Mouse (Mus musculus) lung, embryonic 14.5 days (tissue): Measurements from ENCODE around the gene Car3. TPM values are rescaled to one million over a fixed set of nuclear protein-coding genes. Genes with fewer than 3 reads are reported as not detected.

Experiments
- ATAC-seq: fragments of 200-750 bp; cut with Nextera tagmentation; 2 replicates; pipeline ENCODE4 v1.8.0; 2017; ENCODE audit warnings: mild to moderate bottlenecking, moderate TSS enrichment, moderate library complexity; ENCODE audit not compliant: insufficient read depth
- DNase-seq: peaks from one replicate; pipeline ENCODE4 v3.0.0-alpha.2; 2015
- H3K27ac ChIP-seq: fragments of 300-500 bp; sonication (generic); 2 replicates; pipeline ENCODE4 v1.5.1; 2014; ENCODE audit warnings: low read depth, mild to moderate bottlenecking, moderate library complexity
- H3K27me3 ChIP-seq: fragments of 300-500 bp; sonication (generic); 2 replicates; pipeline ENCODE4 v1.6.1; 2014; ENCODE audit warnings: low read length, control low read depth; ENCODE audit not compliant: insufficient read depth
- H3K36me3 ChIP-seq: fragments of 300-500 bp; sonication (generic); 2 replicates; pipeline ENCODE4 v1.6.1; 2014; ENCODE audit warnings: control low read depth; ENCODE audit not compliant: insufficient read depth
- H3K4me1 ChIP-seq: fragments of 300-500 bp; sonication (generic); 2 replicates; pipeline ENCODE4 v1.6.1; 2014; ENCODE audit warnings: antibody characterized with exemption, control low read depth; ENCODE audit not compliant: insufficient read depth
- H3K4me2 ChIP-seq: fragments of 300-500 bp; sonication (generic); 2 replicates; pipeline ENCODE4 v1.6.1; 2014; ENCODE audit warnings: mild to moderate bottlenecking
- H3K4me3 ChIP-seq: fragments of 300-500 bp; sonication (generic); 2 replicates; pipeline ENCODE4 v1.5.1; 2014; ENCODE audit warnings: low read depth, low read length
- H3K9ac ChIP-seq: fragments of 300-500 bp; sonication (generic); 2 replicates; pipeline ENCODE4 v1.6.1; 2014
- H3K9me3 ChIP-seq: fragments of 300-500 bp; sonication (generic); 2 replicates; pipeline ENCODE4 v1.6.1; 2016; ENCODE audit warnings: low read depth, low read length, control low read depth
- CTCF ChIP-seq: IDR thresholded peaks from 2 replicates; pipeline ENCODE4 v1.5.1; 2016; ENCODE audit warnings: antibody characterized with exemption, low read depth
- WGBS: fragments of 180-500 bp; shearing (Covaris S2); extraction: QIAGEN DNeasy Blood & Tissue Kit; methylation state at CpG from one replicate; pipeline ENCODE4 v1.1.7; 2014; 5-methylcytosine and 5-hydroxymethylcytosine counted together
- polyA plus RNA-seq: library from polyadenylated mRNA; unstranded; fragments of >200 nt; fragmentation: Nextera tagmentation; extraction: Ambion mirVana; gene quantifications from 2 replicates; pipeline ENCODE4 v1.2.1, GENCODE M21; 2014

The Car3 gene
- polyA plus RNA-seq, 1 experiment from 2014 or later = 1.6 TPM

DNA sequence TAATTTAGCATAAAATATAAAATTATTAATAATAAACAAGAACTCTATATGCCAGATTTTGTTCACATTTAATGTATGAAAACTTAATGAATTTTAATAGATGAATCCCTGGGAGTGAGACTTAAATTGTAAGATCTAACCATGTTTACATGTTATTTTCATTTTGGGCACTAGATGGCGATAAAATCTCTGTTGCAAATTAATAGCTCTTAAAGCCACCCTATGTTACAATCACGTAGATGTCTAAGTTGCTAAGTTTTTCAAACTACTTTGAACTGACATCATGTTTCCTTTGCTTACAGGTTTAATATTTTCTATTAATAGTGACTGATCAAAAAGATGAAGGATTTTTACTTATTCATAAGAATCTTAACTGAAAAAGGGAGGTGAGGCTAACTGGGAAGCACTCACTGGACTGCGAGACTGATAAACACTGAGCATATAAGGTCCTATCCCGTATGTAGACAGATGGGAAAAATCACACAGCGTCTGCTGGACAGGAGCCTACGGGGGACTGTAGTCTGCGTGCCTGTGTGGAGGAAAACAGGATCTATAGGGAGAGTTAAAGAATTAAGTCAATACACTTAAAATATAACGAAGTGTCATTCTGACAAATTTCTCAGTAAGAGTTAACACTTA is 11.2 kb downstream of the Car3 start:
- 18% methylated on average over 8 of the region's 8 CpGs for WGBS
- peak; percentile 96 for DNase-seq
- peak overlapping the region; percentile 37 for H3K4me2 ChIP-seq

DNA sequence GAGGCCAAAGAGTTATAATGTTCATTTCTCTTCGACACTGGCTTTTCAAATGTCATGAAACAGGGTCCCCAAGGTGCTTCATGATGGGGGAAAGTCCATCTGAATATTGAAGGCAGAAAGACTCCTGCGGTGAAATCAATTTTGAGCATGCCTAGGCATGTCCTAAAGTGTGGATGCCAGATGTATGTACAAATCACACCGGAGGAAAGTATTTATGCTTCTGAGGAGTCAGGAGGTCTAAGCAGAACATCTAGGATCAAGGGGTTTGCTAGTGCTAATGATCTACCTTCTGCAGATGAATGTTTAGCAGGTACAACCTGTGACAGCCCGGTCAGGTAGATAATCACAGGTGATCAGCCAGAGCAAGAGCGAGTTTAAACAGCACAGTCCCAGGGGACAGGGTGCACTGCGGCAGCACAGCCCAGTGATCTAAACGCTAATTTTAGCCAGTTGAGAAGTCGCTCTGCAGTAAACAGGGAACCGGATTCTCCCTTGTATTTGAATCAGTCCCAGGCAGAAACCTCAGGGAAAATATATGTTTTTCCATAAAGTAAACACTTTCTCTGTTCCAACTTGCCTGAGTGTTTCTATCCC is 13.1 kb downstream of the Car3 start:
- no peak for TF ChIP-seq CTCF
- 0 out of 2 replicates have a peak, but pooled peaks cover 3% of the 10 kb centered on the region for H3K4me1 ChIP-seq
- DNase-seq = peak; percentile 37
- no peak overlapping the region for H3K4me2 ChIP-seq
- no peaks in the 10 kb centered on the region for H3K27me3 ChIP-seq
- no peaks in the 10 kb centered on the region for H3K9me3 ChIP-seq
- no peaks in the 10 kb centered on the region for H3K36me3 ChIP-seq
- no peak overlapping the region for H3K4me3 ChIP-seq
- H3K9ac ChIP-seq = no peak overlapping the region
- peak overlapping the region; percentile 67 for H3K27ac ChIP-seq
- WGBS = 58% methylated on average over 9 of the region's 9 CpGs
- peak; percentile 9; the same call in 1 of the 2 replicates for ATAC-seq

More for the DNA sequence above, 11.2 kb downstream of the Car3 start:
- Histone ChIP-seq H3K4me3 (no peak overlapping the region), H3K9ac (no peak overlapping the region), H3K4me1 (0 out of 2 replicates have a peak, but pooled peaks cover 3% of the 10 kb centered on the region), H3K27ac (peak overlapping the region; percentile 30; the same call in 1 of the 2 replicates), H3K9me3 (no peaks in the 10 kb centered on the region), H3K27me3 (no peaks in the 10 kb centered on the region), H3K36me3 (no peaks in the 10 kb centered on the region)
- TF ChIP-seq CTCF = peak; percentile 74
- ATAC-seq = peak; percentile 90

DNA sequence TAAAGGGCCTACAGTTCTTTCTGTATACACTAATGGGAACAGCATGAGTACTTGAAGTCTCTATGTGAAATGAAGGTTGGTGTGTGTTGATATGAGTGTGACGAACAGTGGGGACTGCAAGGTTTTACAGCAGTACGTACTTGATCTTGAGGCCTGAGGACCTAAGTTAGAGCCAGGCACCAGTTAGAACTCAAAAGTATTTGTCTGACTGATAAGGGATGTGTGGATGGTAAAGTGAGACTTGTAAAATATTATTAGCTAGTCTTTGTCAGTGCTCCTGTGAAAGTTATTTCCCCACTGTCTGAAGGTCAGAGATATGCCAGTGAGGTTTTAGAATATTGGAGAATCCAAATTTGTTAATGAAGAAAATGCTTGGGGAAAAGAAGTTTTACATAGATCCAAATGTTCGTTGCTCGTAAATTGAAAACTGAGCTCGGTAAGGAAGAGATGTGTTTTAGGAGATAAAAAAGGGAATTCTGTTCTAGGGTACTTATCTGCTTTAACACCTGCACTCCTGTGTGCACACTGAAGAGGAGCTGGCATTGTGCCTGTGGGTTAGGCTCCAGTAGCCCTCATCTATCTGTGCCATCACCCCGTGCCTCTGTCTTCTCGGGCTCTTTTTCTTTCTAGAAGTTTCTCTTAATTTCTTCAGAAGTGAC is 14.1 kb downstream of the Car3 start:
- Histone ChIP-seq H3K9ac (no peak overlapping the region; the same call in 1 of the 2 replicates), H3K36me3 (no peaks in the 10 kb centered on the region), H3K4me1 (0 out of 2 replicates have a peak, but pooled peaks cover 3% of the 10 kb centered on the region), H3K4me2 (no peak overlapping the region), H3K27me3 (no peaks in the 10 kb centered on the region), H3K27ac (peak overlapping the region; percentile 67), H3K9me3 (no peaks in the 10 kb centered on the region), H3K4me3 (no peak overlapping the region)
- DNase-seq = no peak
- TF ChIP-seq CTCF = no peak
- ATAC-seq = no peak
- whole genome bisulfite sequencing = 65% methylated on average over 7 of the region's 7 CpGs

DNA sequence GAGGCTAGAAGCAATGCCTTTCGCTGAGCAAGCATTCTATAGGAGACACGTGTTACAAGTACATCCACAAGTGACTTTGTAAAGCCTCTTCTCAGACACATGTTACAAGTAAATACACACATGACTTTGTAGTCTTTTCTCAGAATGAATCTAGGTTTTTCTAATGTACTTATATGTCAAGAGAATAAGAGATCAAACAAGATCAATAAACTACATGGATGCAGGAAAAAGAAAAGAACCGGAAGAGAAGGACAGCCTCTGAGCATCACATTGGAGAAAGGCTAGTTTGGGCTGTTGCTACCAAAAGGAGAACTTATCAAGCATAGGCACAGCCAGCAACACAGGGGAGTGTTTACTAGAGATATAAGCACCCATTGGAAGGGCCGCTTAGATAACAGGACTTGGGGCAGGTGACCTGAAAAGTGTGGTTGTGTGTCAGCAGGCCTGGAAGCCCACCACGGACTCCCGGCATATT is 15.5 kb downstream of the Car3 start:
- H3K4me2 ChIP-seq = no peak overlapping the region
- no peak for DNase-seq
- no peaks in the 10 kb centered on the region for H3K9me3 ChIP-seq
- TF ChIP-seq CTCF = no peak
- H3K36me3 ChIP-seq = no peaks in the 10 kb centered on the region
- ATAC-seq = 0 out of 2 replicates have a peak, but pooled peaks have one; percentile 36
- H3K27me3 ChIP-seq = no peaks in the 10 kb centered on the region
- H3K4me1 ChIP-seq = 0 out of 2 replicates have a peak, but pooled peaks cover 3% of the 10 kb centered on the region
- WGBS = 69% methylated on average over 6 of the region's 6 CpGs
- H3K4me3 ChIP-seq = no peak overlapping the region
- H3K9ac ChIP-seq = no peak overlapping the region
- no peak overlapping the region for H3K27ac ChIP-seq

DNA sequence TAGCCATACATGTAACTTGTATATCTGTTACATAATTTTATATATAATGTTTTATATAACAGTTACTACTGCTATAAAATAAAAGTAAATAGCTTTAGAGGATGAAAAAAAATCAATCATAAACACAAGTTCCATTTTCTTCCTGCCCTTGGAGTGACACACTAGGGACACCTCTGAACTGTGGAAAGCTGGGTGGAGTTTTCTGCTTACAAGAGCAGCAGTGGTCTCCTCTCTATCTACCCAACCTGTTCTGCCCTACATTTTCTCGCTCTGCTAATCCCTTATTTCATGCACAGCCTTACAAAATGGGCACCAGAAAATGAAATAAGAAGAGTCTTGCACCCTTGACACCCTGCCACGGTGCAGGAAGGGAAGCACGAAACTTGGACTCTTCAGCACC is 16.0 kb downstream of the Car3 start:
- no peak for TF ChIP-seq CTCF
- no peak overlapping the region for H3K4me3 ChIP-seq
- H3K4me1 ChIP-seq = 0 out of 2 replicates have a peak, but pooled peaks cover 3% of the 10 kb centered on the region
- DNase-seq (no peak), ATAC-seq (no peak)
- WGBS = 90% methylated on average over 3 of the region's 3 CpGs
- H3K27me3 ChIP-seq = no peaks in the 10 kb centered on the region
- H3K9me3 ChIP-seq = no peaks in the 10 kb centered on the region
- H3K36me3 ChIP-seq = no peaks in the 10 kb centered on the region
- H3K4me2 ChIP-seq = no peak overlapping the region
- no peak overlapping the region for H3K9ac ChIP-seq
- no peak overlapping the region for H3K27ac ChIP-seq

DNA sequence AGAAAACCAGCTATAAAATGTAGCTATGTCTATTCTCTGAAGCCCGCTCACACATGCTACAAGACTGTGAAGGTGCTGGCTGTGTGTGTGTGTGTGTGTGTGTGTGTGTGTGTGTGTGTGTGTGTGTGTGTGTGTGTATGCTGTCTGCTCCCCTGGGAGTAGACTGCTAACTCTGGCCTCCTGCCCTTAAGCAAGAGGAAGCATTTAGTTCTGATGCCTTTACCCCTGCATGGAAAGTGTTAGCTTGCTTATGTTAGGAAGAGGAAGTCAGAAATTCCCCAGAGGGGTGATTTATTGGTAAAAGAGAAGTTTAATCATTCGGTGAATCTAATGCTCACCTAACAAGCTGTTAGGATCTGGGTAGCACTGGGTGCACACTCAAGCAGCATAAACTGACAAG is 17.0 kb downstream of the Car3 start:
- ATAC-seq = no peak
- WGBS = 63% methylated on average over 2 of the region's 2 CpGs
- DNase-seq = no peak

DNA sequence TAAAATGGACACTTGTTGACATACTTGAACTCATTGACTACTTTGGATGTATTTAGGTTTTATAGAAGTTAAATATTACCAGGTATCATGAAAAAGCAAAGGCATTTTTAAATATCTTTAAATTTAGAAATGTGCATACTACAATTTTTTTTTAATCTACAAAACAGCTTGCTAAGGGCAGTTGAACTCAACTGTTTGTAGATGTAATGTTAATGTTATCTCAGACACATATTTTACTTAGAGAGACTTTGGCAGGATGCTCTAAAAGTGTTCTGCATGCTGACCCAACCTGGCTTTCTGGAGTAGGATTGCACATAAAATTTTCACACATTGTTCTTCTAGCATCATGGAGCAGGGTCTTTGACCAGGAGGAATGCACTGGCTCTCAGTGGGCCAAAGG is 18.7 kb downstream of the Car3 start:
- TF ChIP-seq CTCF = no peak
- no peak overlapping the region for H3K4me3 ChIP-seq
- no peak for DNase-seq
- no peaks in the 10 kb centered on the region for H3K27me3 ChIP-seq
- H3K9ac ChIP-seq = no peak overlapping the region
- no peak overlapping the region for H3K4me2 ChIP-seq
- no peak for ATAC-seq
- H3K9me3 ChIP-seq = no peaks in the 10 kb centered on the region
- no peak overlapping the region for H3K27ac ChIP-seq
- no peaks in the 10 kb centered on the region for H3K4me1 ChIP-seq
- no peaks in the 10 kb centered on the region for H3K36me3 ChIP-seq

More for the DNA sequence above, 17.0 kb downstream of the Car3 start:
- no peaks in the 10 kb centered on the region for H3K4me1 ChIP-seq
- no peaks in the 10 kb centered on the region for H3K36me3 ChIP-seq
- no peak overlapping the region for H3K4me3 ChIP-seq
- no peak overlapping the region for H3K9ac ChIP-seq
- no peak for TF ChIP-seq CTCF
- no peak overlapping the region for H3K27ac ChIP-seq
- no peak overlapping the region for H3K4me2 ChIP-seq
- no peaks in the 10 kb centered on the region for H3K27me3 ChIP-seq
- no peaks in the 10 kb centered on the region for H3K9me3 ChIP-seq
